Comparison of ENCODE assay signal across 8 mouse cellular contexts in genomic region chr3:32509496-32510374, GRCm38 (mm10). TPM values are rescaled to one million over a fixed set of nuclear protein-coding genes. Genes with fewer than 3 reads are reported as not detected.
A peak's percentile ranks its signal among the peaks of the same experiment; 100 is the strongest.
DNase-seq lines count a peak whose midpoint lies in the region; ATAC-seq and TF ChIP-seq lines count a peak whose summit lies in the region.

TSS of gene Zfp639 (plus strand) at chr3:32510259.

- H3K4me2 ChIP-seq in embryonic facial prominence, embryonic 12.5 days (replicated peaks), result peak within 1 kb of the TSS; percentile 65
- H3K4me2 ChIP-seq in heart, embryonic 13.5 days, result peak within 1 kb of the TSS; percentile 79

- no peaks in the 10 kb centered on the region for H3K9me3 ChIP-seq in ES-Bruce4 (replicated peaks; ENCODE audit: control insufficient read depth, insufficient read depth, low read length, poor library complexity, severe bottlenecking)
- no peaks in the 10 kb centered on the region for H3K9me3 ChIP-seq in embryonic facial prominence, embryonic 12.5 days
- H3K9me3 ChIP-seq in heart, embryonic 13.5 days, result no peaks in the 10 kb centered on the region

- peak within 1 kb of the TSS; percentile 96 for H3K9ac ChIP-seq in ES-Bruce4 (ENCODE audit: low read depth, poor library complexity, severe bottlenecking)
- peak within 1 kb of the TSS; percentile 95 for H3K9ac ChIP-seq in embryonic facial prominence, embryonic 12.5 days
- H3K9ac ChIP-seq in heart, embryonic 13.5 days, result peak within 1 kb of the TSS; percentile 95

- peak; percentile 24; the same call in 1 of the 2 replicates for ATAC-seq in frontal cortex, adult (ENCODE audit: low TSS enrichment)
- no peak for ATAC-seq in embryonic facial prominence, embryonic 12.5 days (ENCODE audit: insufficient number of reproducible peaks, insufficient read depth, low FRiP score, low TSS enrichment)
- ATAC-seq in heart, embryonic 13.5 days (ENCODE audit: extremely low read depth, insufficient number of reproducible peaks, low FRiP score, low TSS enrichment), result no peak
- peak; percentile 14; the same call in 1 of the 2 replicates for ATAC-seq in monocyte, adult 5-6 weeks (replicated peaks; ENCODE audit: insufficient number of reproducible peaks, low FRiP score, low TSS enrichment, poor library complexity, severe bottlenecking)

- DNase-seq in frontal cortex, postnatal 10 days (ENCODE audit: low spot score in 2 of 2), result no peak
- DNase-seq in left cerebral cortex, postnatal 14 days (ENCODE audit: low spot score in 2 of 2), result peak in 1 of 2 experiments; percentile 28
- DNase-seq in spleen, postnatal 10 days (ENCODE audit: low spot score in 2 of 2), result no peak

- H3K4me1 ChIP-seq in ES-Bruce4 (ENCODE audit: control insufficient read depth, insufficient read depth, low read length), result peaks cover 5% of the 10 kb centered on the region
- H3K4me1 ChIP-seq in embryonic facial prominence, embryonic 12.5 days, result peaks cover 12% of the 10 kb centered on the region
- H3K4me1 ChIP-seq in heart, embryonic 13.5 days, result peaks cover 36% of the 10 kb centered on the region

- no peaks in the 10 kb centered on the region for H3K27me3 ChIP-seq in ES-Bruce4 (ENCODE audit: control insufficient read depth, insufficient read depth, low read length, poor library complexity, severe bottlenecking)
- H3K27me3 ChIP-seq in embryonic facial prominence, embryonic 12.5 days, result no peaks in the 10 kb centered on the region
- H3K27me3 ChIP-seq in heart, embryonic 13.5 days (replicated peaks), result no peaks in the 10 kb centered on the region

- H3K4me3 ChIP-seq in ES-Bruce4 (ENCODE audit: low read depth, low read length), result peak within 1 kb of the TSS; percentile 95
- peak within 1 kb of the TSS; percentile 91 for H3K4me3 ChIP-seq in embryonic facial prominence, embryonic 12.5 days
- peak within 1 kb of the TSS; percentile 85 for H3K4me3 ChIP-seq in heart, embryonic 13.5 days

- no peak for TF ChIP-seq POLR2A in ES-Bruce4 (IDR thresholded peaks at IDR 0.05; ENCODE audit: insufficient read depth, low read length)

- 6% methylated on average over 24 of the region's 24 CpGs for WGBS in embryonic facial prominence, embryonic 12.5 days
- 6% methylated on average over 24 of the region's 24 CpGs for WGBS in heart, embryonic 13.5 days

- no peak for TF ChIP-seq CTCF in ES-Bruce4 (IDR thresholded peaks at IDR 0.05; ENCODE audit: low read depth, low read length)

- TF ChIP-seq EP300 in ES-Bruce4 (IDR thresholded peaks at IDR 0.05; ENCODE audit: insufficient read depth, low read depth, low read length), result no peak

- intact Hi-C loops in left cerebral cortex, postnatal 14 days (cut with DNase I), result loop anchor here (5.0 kb wide), 2 partner anchors 47 to 717 kb away; no protein-coding TSS in a partner anchor

- peaks cover 4% of the 10 kb centered on the region; the same call in 1 of the 2 replicates for H3K36me3 ChIP-seq in ES-Bruce4 (ENCODE audit: control insufficient read depth, insufficient read depth, low read length, poor library complexity, severe bottlenecking)
- H3K36me3 ChIP-seq in embryonic facial prominence, embryonic 12.5 days, result no peaks in the 10 kb centered on the region
- H3K36me3 ChIP-seq in heart, embryonic 13.5 days, result peaks cover 14% of the 10 kb centered on the region

- no peak within 1 kb of the TSS; the same call in 1 of the 2 replicates for H3K27ac ChIP-seq in ES-Bruce4 (ENCODE audit: insufficient read depth, low read length)
- H3K27ac ChIP-seq in embryonic facial prominence, embryonic 12.5 days, result peak within 1 kb of the TSS; percentile 78
- peak within 1 kb of the TSS; percentile 91 for H3K27ac ChIP-seq in heart, embryonic 13.5 days (replicated peaks)

RNA-seq across cellular contexts. Expression of gene Zfp639, which starts in this region (rescaled TPM):
- 49.8 and 55.1 TPM in 2 replicates for polyA plus RNA-seq in ES-Bruce4 (2011; ENCODE audit: insufficient read depth, insufficient read length, low read depth, missing spikeins)
- polyA plus RNA-seq in embryonic facial prominence, embryonic 12.5 days (2016; fragmentation: Nextera tagmentation; extraction: Ambion mirVana), result 47.5 and 50.4 TPM in 2 replicates
- polyA plus RNA-seq in heart, embryonic 13.5 days (2015; fragmentation: Nextera tagmentation; extraction: Ambion mirVana), result 23.7 and 28.5 TPM in 2 replicates
- total RNA-seq in left cerebral cortex, postnatal 14 days (2021), result 10 to 100 TPM; 34.7 to 37.1 TPM
- 69.7 to 107 TPM (median 74.3 TPM) in 3 replicates for total RNA-seq in monocyte, adult 5-6 weeks (2017)

Comparison
In these comparisons a context has a peak if more than half of its experiments do, and no peak if none do; other contexts are left out.
1. ATAC-seq: peak in frontal cortex, adult (single experiment) and monocyte, adult 5-6 weeks (single experiment); none in embryonic facial prominence, embryonic 12.5 days (single experiment) and heart, embryonic 13.5 days (single experiment).
2. Peak in every context shown above with its lines, with median percentiles within 50 percentile points of each other: H3K4me3 ChIP-seq and H3K9ac ChIP-seq.